Mouse (Mus musculus) frontal cortex, postnatal 36 days (tissue): ENCODE data around the gene Elmod1.
"Not testable (repeated sequence)": the region's sequence is repeated elsewhere in the genome, so short reads cannot be mapped to it uniquely, and the experiment has no call there.

Experiments used
- DNase-seq, 2 experiments: peaks; one replicate each; pipeline ENCODE4 v3.0.0; 2022; ENCODE audit warnings: low spot score in 2 of 2

Elmod1 gene

GRCm38 (mm10) chr9:53975122-53975518 lies at the start of gene Elmod1:
TSS of gene Elmod1 (minus strand) at chr9:53975301.
- DNase-seq = peak; percentile 81 to 85

GRCm38 (mm10) chr9:54022795-54023194 lies 47.7 kb upstream of the Elmod1 start:
- no peak for DNase-seq

GRCm38 (mm10) chr9:53994528-53994927 lies 19.4 kb upstream of the Elmod1 start:
- DNase-seq = no peak

- DNase-seq = not testable (repeated sequence)
Measured at GRCm38 (mm10) chr9:53992567-53992966, 17.5 kb upstream of the Elmod1 start.

GRCm38 (mm10) chr9:53990921-53991320 lies 15.8 kb upstream of the Elmod1 start:
- peak; percentile 15 to 24 for DNase-seq

GRCm38 (mm10) chr9:53986972-53987371 lies 11.9 kb upstream of the Elmod1 start:
- peak; percentile 40 to 70 for DNase-seq

- DNase-seq = peak; percentile 28 to 48
Measured at GRCm38 (mm10) chr9:53984868-53985267, 9.8 kb upstream of the Elmod1 start.

GRCm38 (mm10) chr9:53974328-53975121 lies 576 bp downstream of the Elmod1 start:
- DNase-seq = peak; percentile 46 to 56

GRCm38 (mm10) chr9:53973929-53974327 lies 1.2 kb downstream of the Elmod1 start:
- peak; percentile 30 to 41 for DNase-seq

- DNase-seq = no peak
Measured at GRCm38 (mm10) chr9:53973241-53973640, 1.9 kb downstream of the Elmod1 start.

GRCm38 (mm10) chr9:53972358-53972757 lies 2.7 kb downstream of the Elmod1 start:
- DNase-seq = peak in 1 of 2 experiments; percentile 41

- DNase-seq = peak in 1 of 2 experiments; percentile 17
Measured at GRCm38 (mm10) chr9:53967610-53968368, 7.3 kb downstream of the Elmod1 start.

- DNase-seq = no peak
Measured at GRCm38 (mm10) chr9:53957021-53957420, 18.1 kb downstream of the Elmod1 start.

GRCm38 (mm10) chr9:53954853-53955252 lies 20.2 kb downstream of the Elmod1 start:
- no peak for DNase-seq

GRCm38 (mm10) chr9:53947463-53947862 lies 27.6 kb downstream of the Elmod1 start:
- no peak for DNase-seq

GRCm38 (mm10) chr9:53938555-53938954 lies 36.5 kb downstream of the Elmod1 start:
- DNase-seq = no peak

- DNase-seq = peak; percentile 68 to 74
Measured at GRCm38 (mm10) chr9:53934179-53934578, 40.9 kb downstream of the Elmod1 start.

- DNase-seq = no peak
Measured at GRCm38 (mm10) chr9:53933375-53933774, 41.7 kb downstream of the Elmod1 start.

- no peak for DNase-seq
Measured at GRCm38 (mm10) chr9:53930906-53931305, 44.2 kb downstream of the Elmod1 start.

- no peak for DNase-seq
Measured at GRCm38 (mm10) chr9:53921061-53921460, 54.0 kb downstream of the Elmod1 start.

GRCm38 (mm10) chr9:53915929-53916721 lies 59.0 kb downstream of the Elmod1 start:
- DNase-seq = no peak

- DNase-seq = no peak
Measured at GRCm38 (mm10) chr9:53910823-53911222, 64.3 kb downstream of the Elmod1 start.
